Mouse (Mus musculus) CH12.LX (cell line): Measurements from ENCODE around the gene Gse1.

Experiments used
- CHD2 ChIP-seq: IDR thresholded peaks from 2 replicates; pipeline ENCODE4 v1.6.1; 2011; ENCODE audit warnings: low read length, improper control_type of control experiment
- CTCF ChIP-seq, 2 experiments: IDR thresholded peaks in 1 of 2; conservative IDR thresholded peaks in 1 of 2; 2 replicates each; pipeline ENCODE4 v1.5.1; 2011 to 2012; ENCODE audit warnings: low read depth in 2 of 2, low read length in 2 of 2, improper control_type of control experiment in 1 of 2, inconsistent platforms in 1 of 2, mild to moderate bottlenecking in 1 of 2, moderate library complexity in 1 of 2
- ELF1 ChIP-seq: IDR thresholded peaks from 2 replicates; pipeline ENCODE4 v1.6.1; 2014; ENCODE audit warnings: low read depth, mild to moderate bottlenecking, inconsistent platforms, low read length, improper control_type of control experiment
- EP300 ChIP-seq: IDR thresholded peaks from 2 replicates; pipeline ENCODE4 v1.6.1; 2011; ENCODE audit warnings: low read length, improper control_type of control experiment
- MAFK ChIP-seq: IDR thresholded peaks from 2 replicates; pipeline ENCODE4 v1.6.1; 2011; ENCODE audit warnings: low read length, improper control_type of control experiment; ENCODE audit not compliant: insufficient replicate concordance
- MAX ChIP-seq: IDR thresholded peaks from 2 replicates; pipeline ENCODE4 v1.6.1; 2011; ENCODE audit warnings: low read length, improper control_type of control experiment
- MAZ ChIP-seq: IDR thresholded peaks from 2 replicates; pipeline ENCODE4 v1.6.1; 2012; ENCODE audit warnings: low read depth, mild to moderate bottlenecking, inconsistent platforms, low read length, improper control_type of control experiment, moderate library complexity
- POLR2A ChIP-seq: IDR thresholded peaks from 2 replicates; pipeline ENCODE4 v1.6.1; 2011; ENCODE audit warnings: low read depth, mild to moderate bottlenecking, improper control_type of control experiment, low read length
- RAD21 ChIP-seq: IDR thresholded peaks from 2 replicates; pipeline ENCODE4 v1.6.1; 2011; ENCODE audit warnings: low read depth, mild to moderate bottlenecking, low read length, improper control_type of control experiment, moderate library complexity
- USF2 ChIP-seq: conservative IDR thresholded peaks from 2 replicates; pipeline ENCODE4 v1.6.1; 2011; ENCODE audit warnings: low read depth, low read length, improper control_type of control experiment
- ZKSCAN1 ChIP-seq: IDR thresholded peaks from 2 replicates; pipeline ENCODE4 v1.6.1; 2012; ENCODE audit warnings: low read depth, inconsistent platforms, low read length, improper control_type of control experiment, borderline replicate concordance

GRCm38 (mm10) chr8:120538397-120539240, 310.4 kb downstream of the Gse1 start:
- TF ChIP-seq CTCF (conservative IDR thresholded peaks at IDR 0.05 in 1 of 2, IDR thresholded peaks at IDR 0.05 in 1 of 2; ENCODE audit: low read depth in 2 of 2, low read length in 2 of 2), result peak in 1 of 2 experiments; percentile 51; a peak in 2 of 4 replicates
- no peak for TF ChIP-seq MAFK
- TF ChIP-seq ZKSCAN1, result no peak
- TF ChIP-seq ELF1, result 0 out of 2 replicates have a peak, but pooled peaks have one; percentile 43
- TF ChIP-seq USF2, result no peak
- no peak for TF ChIP-seq EP300
- no peak; the same call in 1 of the 2 replicates for TF ChIP-seq POLR2A
- peak; percentile 76; the same call in 1 of the 2 replicates for TF ChIP-seq MAX
- TF ChIP-seq MAZ, result no peak; the same call in 1 of the 2 replicates
- TF ChIP-seq RAD21, result no peak; the same call in 1 of the 2 replicates
- peak; percentile 18; the same call in 1 of the 2 replicates for TF ChIP-seq CHD2
